Mouse (Mus musculus) frontal cortex, adult (tissue): ENCODE data around the gene Bhmt.
A peak's percentile ranks its signal among the peaks of the same experiment; 100 is the strongest.
"Not testable (repeated sequence)": the region's sequence is repeated elsewhere in the genome, so short reads cannot be mapped to it uniquely, and the experiment has no call there.

Source experiments
- ATAC-seq: cut with Nextera tagmentation; 2 replicates; pipeline ENCODE4 v1.9.2; 2017; ENCODE audit warnings: mild to moderate bottlenecking, moderate library complexity, mixed read lengths; ENCODE audit not compliant: low TSS enrichment

The Bhmt gene

DNA sequence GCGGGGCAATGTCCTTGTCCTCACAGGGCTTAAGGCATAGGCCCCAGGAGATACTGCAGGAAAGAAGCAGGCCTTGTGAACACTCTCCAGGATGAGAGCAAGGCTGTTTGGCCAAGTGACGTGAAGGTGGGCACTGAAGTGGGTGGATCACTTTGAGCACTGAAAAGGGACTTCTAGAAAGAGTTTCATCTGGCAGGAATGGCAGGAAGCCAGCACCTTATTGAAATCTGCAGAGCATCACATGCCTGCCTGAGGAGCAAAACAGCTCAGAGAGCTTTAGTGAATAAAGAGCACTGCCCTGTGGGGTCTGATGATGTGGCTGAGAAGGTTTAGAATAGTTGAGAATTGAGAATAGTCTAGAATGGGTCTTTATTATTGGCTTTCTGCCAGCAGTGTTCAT is 29.3 kb downstream of the Bhmt start:
- no peak for ATAC-seq

GRCm38 (mm10) chr13:93607701-93608100 is 30.1 kb downstream of the Bhmt start:
- no peak for ATAC-seq

DNA sequence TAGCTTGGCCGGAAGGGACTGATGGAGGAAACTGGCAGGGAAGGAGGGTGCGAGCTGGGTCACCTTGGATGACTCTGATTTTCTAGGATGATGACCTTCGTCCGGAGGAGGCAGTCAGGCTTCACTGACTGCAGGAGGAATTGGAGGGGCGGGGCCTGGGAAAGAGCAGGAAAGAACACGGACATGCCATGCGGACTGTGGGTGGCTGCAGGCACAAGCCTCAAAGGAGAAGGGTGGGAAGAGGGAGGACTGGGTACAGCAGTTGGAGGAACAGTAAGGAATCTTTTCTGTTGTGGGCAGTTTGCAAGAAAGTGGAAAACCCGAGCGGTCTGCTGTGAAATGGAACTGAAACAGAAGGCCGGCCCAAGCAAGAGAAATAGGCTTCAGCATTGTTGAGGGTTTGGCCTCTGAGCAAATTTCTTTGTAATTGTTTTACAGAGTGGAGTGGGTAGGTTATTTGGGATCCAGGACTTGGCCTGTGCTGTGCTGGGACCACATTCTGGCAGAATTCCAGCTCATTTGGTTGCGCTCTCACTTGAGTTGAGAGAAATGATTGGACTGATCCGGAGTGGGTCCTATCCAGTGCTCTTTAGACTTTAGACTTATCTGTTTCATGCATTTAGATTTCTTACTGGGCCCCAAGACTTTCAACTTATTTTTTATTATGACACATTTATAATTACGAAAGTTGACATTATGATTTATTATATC is 30.7 kb downstream of the Bhmt start:
- peak; percentile 92 for ATAC-seq

GRCm38 (mm10) chr13:93604698-93605097 is 33.1 kb downstream of the Bhmt start:
- peak; percentile 56 for ATAC-seq

DNA sequence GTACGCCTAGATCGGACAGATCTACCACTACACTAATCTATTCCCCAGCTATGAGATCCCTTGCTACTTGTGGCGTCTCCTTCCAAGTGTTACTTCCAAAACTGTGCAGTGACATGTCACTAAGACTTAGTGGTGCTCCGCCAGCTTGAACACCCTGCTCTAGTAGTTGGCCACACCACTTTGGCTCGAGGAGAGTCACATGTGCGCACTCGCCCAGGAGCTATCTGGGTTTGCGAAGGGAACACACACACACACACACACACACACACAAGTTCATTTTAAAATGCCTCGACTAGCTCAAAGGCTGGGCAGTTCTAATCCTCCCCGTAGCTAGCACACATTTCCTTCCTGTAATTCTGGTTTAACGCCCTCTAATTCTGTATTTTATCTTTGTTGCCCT is 36.2 kb downstream of the Bhmt start:
- no peak for ATAC-seq

- ATAC-seq: no peak
Measured at GRCm38 (mm10) chr13:93593040-93593699, 44.6 kb downstream of the Bhmt start.

DNA sequence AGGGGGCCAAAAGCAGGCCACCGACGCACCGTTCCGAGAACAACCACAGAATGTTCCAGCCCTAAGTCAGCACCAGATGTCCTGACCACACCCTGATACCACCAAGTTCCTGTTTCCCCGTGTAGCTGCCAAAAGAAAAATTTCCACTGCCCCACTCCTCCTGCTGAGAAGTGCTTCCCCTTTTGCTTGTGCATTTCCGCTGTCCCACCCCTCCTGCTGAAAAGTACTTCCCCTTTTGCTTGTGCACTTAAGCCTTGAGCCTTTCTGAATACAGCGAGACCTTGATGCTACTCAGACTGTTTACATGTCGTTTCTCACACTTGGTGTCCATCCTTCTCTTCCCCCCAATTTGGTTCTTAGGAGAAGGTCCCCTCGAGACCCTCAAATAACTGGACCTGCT is 55.2 kb downstream of the Bhmt start:
- not testable (repeated sequence) for ATAC-seq

GRCm38 (mm10) chr13:93580431-93580830 is 57.3 kb downstream of the Bhmt start:
- ATAC-seq: no peak

DNA sequence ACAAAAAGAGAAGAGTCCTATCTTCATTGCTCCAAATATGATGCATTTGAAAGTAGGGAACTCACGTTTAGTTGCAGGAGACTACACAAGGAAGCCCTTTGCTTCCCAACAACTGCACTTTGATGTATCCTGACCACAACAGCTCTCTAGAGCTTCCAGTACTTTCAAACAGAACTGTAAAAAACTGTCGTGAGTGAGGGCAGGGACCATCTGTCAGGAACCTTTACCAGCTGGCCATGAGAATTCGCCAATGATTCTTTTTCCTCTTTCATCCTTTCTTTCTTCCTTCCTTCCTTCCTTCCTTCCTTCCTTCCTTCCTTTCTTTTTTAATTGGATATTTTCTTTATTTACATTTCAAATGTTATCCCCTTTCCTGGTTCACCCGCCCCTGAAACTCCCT is 68.1 kb downstream of the Bhmt start:
- ATAC-seq: no peak
